Mouse (Mus musculus): Measurements from ENCODE around the gene Fgd4.

DNA sequence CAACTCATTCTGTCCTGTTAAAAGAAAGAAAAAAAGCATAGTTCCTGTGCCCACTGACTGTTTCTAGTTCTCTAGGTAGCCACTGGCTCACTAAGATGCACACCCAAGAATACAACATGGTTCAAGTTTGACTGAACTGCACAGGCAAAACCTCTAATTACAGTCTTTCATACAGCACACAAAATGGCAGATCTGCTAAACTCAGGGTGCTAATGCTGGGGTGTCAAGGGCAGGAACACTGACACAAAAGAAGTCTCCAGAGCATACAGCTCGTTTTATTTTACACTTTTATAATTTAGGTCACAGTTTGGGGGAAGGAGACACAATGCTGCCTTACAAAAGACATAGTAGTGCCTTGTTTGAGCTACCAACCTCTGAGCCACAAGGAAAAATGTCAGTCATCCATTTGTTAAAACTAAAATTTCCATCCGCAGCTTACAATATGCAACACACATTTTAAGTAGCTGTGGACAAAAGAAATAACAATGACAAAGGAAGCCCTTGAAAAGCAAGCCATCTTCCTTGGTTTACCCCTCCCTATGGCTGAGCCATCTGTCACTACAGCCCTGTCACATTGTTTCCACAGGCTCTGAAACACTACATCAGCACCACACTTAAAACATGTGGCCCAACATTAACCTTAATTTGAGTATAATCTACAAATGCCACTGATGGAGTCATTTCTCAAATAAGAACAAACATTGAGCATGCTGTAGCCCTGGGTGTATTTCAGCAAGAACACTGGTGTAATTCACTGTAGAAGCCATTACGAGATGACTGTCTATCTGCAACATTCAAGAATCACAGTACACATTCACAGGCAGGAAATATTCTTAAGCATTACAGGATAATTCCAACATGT is 41.1 kb downstream of the Fgd4 start:
- TF ChIP-seq CTCF (IDR thresholded peaks at IDR 0.05; ENCODE audit: low read depth, low read length) (no peak), GATA1 (IDR thresholded peaks at IDR 0.05; ENCODE audit: borderline replicate concordance, low read length) (no peak)
